Mouse (Mus musculus): ENCODE results near the gene 6030408B16Rik. TPM values are rescaled to one million over a fixed set of nuclear protein-coding genes. Genes with fewer than 3 reads are reported as not detected.

Gene 6030408B16Rik
- polyA plus RNA-seq, 1 experiment from 2014 or later, result 4.1 TPM

- 24% methylated on average over 1 of the region's 1 CpGs for WGBS
- H3K4me3 ChIP-seq (replicated peaks), result no peak overlapping the region
- H3K27ac ChIP-seq, result no peak overlapping the region
- H3K4me1 ChIP-seq (replicated peaks), result peaks cover 28% of the 10 kb centered on the region
- no peaks in the 10 kb centered on the region for H3K9me3 ChIP-seq
- H3K9ac ChIP-seq, result no peak overlapping the region
- no peak for ATAC-seq
- H3K4me2 ChIP-seq (replicated peaks), result no peak overlapping the region
- no peaks in the 10 kb centered on the region for H3K36me3 ChIP-seq
- no peaks in the 10 kb centered on the region for H3K27me3 ChIP-seq (replicated peaks)
These were observed 40.2 kb downstream of the 6030408B16Rik start for GRCm38 (mm10) chr15:101333165-101333564.

DNA sequence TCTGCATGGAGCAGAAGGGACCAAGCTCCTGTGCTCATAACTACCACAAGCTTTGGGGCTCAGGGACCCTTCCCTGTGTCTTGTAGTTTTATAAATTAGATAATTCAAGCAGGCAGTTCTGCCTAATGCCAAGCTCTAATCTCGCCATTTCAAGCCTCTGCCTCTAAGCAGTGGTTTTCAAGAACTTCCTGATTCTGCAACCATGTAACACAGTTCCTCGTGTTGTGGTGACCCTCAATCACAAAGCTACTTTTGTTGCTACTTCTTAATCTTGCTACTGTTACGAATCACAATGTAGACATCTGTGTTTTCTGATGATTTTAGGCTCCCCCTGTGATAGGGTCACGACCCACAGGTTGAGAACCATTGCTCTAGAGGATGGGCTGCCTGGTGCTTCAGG is 40.6 kb downstream of the 6030408B16Rik start:
- H3K36me3 ChIP-seq, result no peaks in the 10 kb centered on the region
- no peak overlapping the region for H3K4me2 ChIP-seq (replicated peaks)
- no peak overlapping the region for H3K9ac ChIP-seq
- H3K9me3 ChIP-seq, result no peaks in the 10 kb centered on the region
- no peaks in the 10 kb centered on the region for H3K27me3 ChIP-seq (replicated peaks)
- ATAC-seq, result no peak
- 71% methylated on average over 4 of the region's 4 CpGs for WGBS
- no peak overlapping the region for H3K4me3 ChIP-seq (replicated peaks)
- H3K4me1 ChIP-seq (replicated peaks), result peaks cover 27% of the 10 kb centered on the region
- no peak overlapping the region for H3K27ac ChIP-seq

DNA sequence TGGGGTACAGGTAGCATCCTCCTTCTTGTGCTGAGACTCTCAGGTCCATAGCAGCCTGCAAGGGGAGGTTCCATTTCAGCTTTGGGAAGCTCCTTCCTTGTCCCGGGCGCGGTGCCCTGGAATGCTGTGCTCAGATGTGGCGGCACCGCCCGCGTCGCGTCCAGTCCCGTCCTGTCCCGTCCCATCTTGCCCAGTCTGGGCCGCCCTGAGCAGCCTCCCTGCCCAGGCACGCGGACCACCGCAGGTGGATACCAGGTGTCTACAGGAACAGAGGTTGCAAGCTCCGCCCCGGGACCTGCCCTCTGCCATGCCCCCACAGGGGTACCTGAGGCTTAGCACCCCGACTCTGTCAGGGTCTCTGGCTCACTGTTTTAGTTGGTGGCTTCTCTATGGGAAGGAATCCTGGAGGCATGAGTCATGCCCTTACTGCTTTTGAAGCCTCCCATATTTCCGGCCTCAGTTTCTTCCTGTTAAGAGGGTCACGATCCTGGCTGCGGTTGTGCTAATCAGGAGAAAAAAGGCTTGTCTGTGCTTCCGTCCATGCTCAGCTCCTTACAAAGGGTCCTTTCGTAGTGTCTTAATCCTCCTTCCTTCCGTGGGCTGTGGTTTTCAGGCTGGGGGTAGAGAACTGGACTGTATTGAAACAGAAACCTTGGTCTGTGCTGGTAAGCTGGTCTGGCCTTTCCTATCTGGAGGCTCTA is 43.6 kb downstream of the 6030408B16Rik start:
- Histone ChIP-seq H3K4me2 (replicated peaks) (no peak overlapping the region), H3K9me3 (no peaks in the 10 kb centered on the region), H3K9ac (no peak overlapping the region), H3K4me3 (replicated peaks) (no peak overlapping the region), H3K27me3 (replicated peaks) (no peaks in the 10 kb centered on the region), H3K4me1 (replicated peaks) (peaks cover 11% of the 10 kb centered on the region; the same call in 1 of the 2 replicates), H3K27ac (no peak overlapping the region; the same call in 1 of the 2 replicates), H3K36me3 (no peaks in the 10 kb centered on the region)
- ATAC-seq, result no peak
- 41% methylated on average over 24 of the region's 24 CpGs for WGBS

DNA sequence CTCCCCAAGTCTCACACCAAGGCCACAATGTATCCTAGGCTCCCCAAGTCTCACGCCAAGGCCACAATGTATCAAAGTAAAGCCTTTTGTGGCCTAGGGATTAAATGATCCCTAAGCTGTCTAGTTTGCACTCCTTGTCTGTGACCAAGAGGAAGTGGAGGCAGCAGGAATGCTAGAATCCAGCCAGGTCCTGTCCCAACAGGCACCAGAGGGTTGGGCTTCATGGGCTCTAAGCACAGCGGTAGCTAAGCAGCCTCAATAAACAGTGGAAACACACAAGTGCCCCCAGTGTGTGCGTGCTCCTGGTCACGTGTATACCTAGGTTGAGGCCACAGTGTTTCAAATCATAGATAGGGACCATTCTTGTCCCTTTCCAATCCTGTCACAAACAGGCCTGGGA is 45.3 kb downstream of the 6030408B16Rik start:
- no peak for ATAC-seq
- Histone ChIP-seq H3K4me2 (replicated peaks) (no peak overlapping the region), H3K27me3 (replicated peaks) (no peaks in the 10 kb centered on the region), H3K9me3 (no peaks in the 10 kb centered on the region), H3K36me3 (no peaks in the 10 kb centered on the region), H3K4me1 (replicated peaks) (peaks cover 7% of the 10 kb centered on the region; the same call in 1 of the 2 replicates), H3K4me3 (replicated peaks) (no peak overlapping the region), H3K27ac (no peak overlapping the region), H3K9ac (peak overlapping the region; percentile 20; the same call in 1 of the 2 replicates)
- WGBS, result 67% methylated on average over 4 of the region's 4 CpGs

DNA sequence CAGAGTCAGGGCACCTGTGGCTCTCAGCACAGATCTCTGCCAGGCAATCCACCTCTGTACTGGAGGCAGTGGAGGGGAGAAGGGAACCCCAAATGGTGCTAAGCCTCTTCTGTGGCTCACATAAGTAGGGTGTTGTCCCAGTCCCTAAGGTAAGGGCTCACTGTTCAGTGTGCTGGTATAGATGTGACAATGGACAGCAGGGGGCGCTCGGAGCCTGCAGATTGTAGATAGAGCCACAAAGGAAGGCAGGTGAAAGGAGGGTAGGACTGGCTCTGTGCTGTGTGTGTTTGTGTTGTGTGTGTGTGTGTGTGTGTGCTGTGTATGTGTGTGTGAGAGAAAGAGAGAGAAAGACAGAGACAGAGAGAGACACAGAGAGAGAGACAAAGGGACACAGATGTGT is 46.5 kb downstream of the 6030408B16Rik start:
- Histone ChIP-seq H3K4me1 (replicated peaks) (peaks cover 7% of the 10 kb centered on the region; the same call in 1 of the 2 replicates), H3K4me3 (replicated peaks) (no peak overlapping the region), H3K27me3 (replicated peaks) (no peaks in the 10 kb centered on the region), H3K9me3 (no peaks in the 10 kb centered on the region), H3K27ac (no peak overlapping the region), H3K9ac (no peak overlapping the region), H3K4me2 (replicated peaks) (no peak overlapping the region), H3K36me3 (no peaks in the 10 kb centered on the region)
- ATAC-seq, result peak; percentile 76
- 0% methylated on average over 2 of the region's 2 CpGs for whole genome bisulfite sequencing

DNA sequence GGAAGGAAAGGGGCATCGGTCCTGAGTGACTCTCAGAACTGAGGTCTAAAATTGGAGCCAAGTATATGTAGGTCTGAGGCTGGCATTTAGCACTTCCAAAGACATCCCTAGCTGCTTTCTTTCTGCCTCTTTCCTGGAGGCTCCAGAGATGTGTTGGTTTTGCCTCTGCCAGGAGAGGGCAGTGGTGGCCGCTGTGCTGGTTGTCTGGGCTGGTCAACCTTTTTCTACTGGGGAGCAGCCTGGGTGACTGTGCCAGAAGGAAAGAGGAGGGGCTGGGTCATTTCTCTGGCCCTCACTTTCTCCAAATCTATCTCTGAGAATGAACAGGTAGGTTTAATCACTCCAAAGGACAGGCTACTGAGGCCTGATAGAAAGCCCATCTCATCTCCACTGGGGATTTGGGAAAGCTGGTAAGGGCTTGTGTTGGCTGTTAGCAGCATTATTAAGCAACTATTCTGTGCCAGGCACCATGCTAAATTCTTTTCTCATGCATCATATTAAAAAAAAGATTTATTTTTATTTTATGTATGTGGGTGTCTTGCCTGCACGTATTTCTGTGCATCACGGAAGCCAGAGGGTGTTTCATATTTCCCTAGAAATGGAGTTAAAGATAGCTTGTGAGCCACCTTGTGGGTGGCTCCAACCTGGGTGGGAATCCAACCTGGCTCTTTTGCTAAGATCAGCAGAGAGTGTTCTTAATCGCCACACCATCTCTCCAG is 48.9 kb downstream of the 6030408B16Rik start:
- Histone ChIP-seq H3K4me1 (replicated peaks) (no peaks in the 10 kb centered on the region), H3K4me2 (replicated peaks) (no peak overlapping the region), H3K27ac (no peak overlapping the region), H3K9ac (no peak overlapping the region), H3K4me3 (replicated peaks) (no peak overlapping the region), H3K9me3 (no peaks in the 10 kb centered on the region), H3K36me3 (no peaks in the 10 kb centered on the region), H3K27me3 (replicated peaks) (no peaks in the 10 kb centered on the region)
- WGBS, result 64% methylated on average over 5 of the region's 5 CpGs
- peak; percentile 6; the same call in 1 of the 2 replicates for ATAC-seq

Other genes with a start within 250 kb of the 6030408B16Rik start
- gene Gm47841, start 245.8 kb upstream of the 6030408B16Rik start, polyA plus RNA-seq (2015; fragmentation: Nextera tagmentation; extraction: Ambion mirVana), result not detected in 2 replicates
- 0.18 and 0.19 TPM in 2 replicates for gene Fignl2, start 214.6 kb upstream of the 6030408B16Rik start, polyA plus RNA-seq (2015; fragmentation: Nextera tagmentation; extraction: Ambion mirVana)
- not detected in 2 replicates for gene Ankrd33, start 177.5 kb upstream of the 6030408B16Rik start, polyA plus RNA-seq (2015; fragmentation: Nextera tagmentation; extraction: Ambion mirVana)
- 27.3 and 27.6 TPM in 2 replicates for gene Acvrl1, start 164.7 kb upstream of the 6030408B16Rik start, polyA plus RNA-seq (2015; fragmentation: Nextera tagmentation; extraction: Ambion mirVana)
- 9.1 and 9.3 TPM in 2 replicates for gene Acvr1b, start 119.1 kb upstream of the 6030408B16Rik start, polyA plus RNA-seq (2015; fragmentation: Nextera tagmentation; extraction: Ambion mirVana)
- gene Grasp, start 69.0 kb upstream of the 6030408B16Rik start, polyA plus RNA-seq (2015; fragmentation: Nextera tagmentation; extraction: Ambion mirVana), result 3.9 and 4.8 TPM in 2 replicates
- gene Nr4a1, start 38.9 kb upstream of the 6030408B16Rik start, polyA plus RNA-seq (2015; fragmentation: Nextera tagmentation; extraction: Ambion mirVana), result 7.9 and 8.9 TPM in 2 replicates
- 61.1 and 62.0 TPM in 2 replicates for gene Atg101, start 8.9 kb upstream of the 6030408B16Rik start, polyA plus RNA-seq (2015; fragmentation: Nextera tagmentation; extraction: Ambion mirVana)
- gene Krt80, start 77.0 kb downstream of the 6030408B16Rik start, polyA plus RNA-seq (2015; fragmentation: Nextera tagmentation; extraction: Ambion mirVana), result 1.2 TPM in 2 replicates
- gene Krt7, start 117.8 kb downstream of the 6030408B16Rik start, polyA plus RNA-seq (2015; fragmentation: Nextera tagmentation; extraction: Ambion mirVana), result 134 and 137 TPM in 2 replicates
- 0.20 and 0.21 TPM in 2 replicates for gene Krt87, start 145.6 kb downstream of the 6030408B16Rik start, polyA plus RNA-seq (2015; fragmentation: Nextera tagmentation; extraction: Ambion mirVana)
- gene Krt88, start 154.5 kb downstream of the 6030408B16Rik start, polyA plus RNA-seq (2015; fragmentation: Nextera tagmentation; extraction: Ambion mirVana), result not detected in 2 replicates
- not detected in 2 replicates for gene Krt81, start 170.5 kb downstream of the 6030408B16Rik start, polyA plus RNA-seq (2015; fragmentation: Nextera tagmentation; extraction: Ambion mirVana)
- gene Krt86, start 180.3 kb downstream of the 6030408B16Rik start, polyA plus RNA-seq (2015; fragmentation: Nextera tagmentation; extraction: Ambion mirVana), result 0.14 TPM in 1 of 2 replicates, not detected in the other
- gene Krt83, start 198.3 kb downstream of the 6030408B16Rik start, polyA plus RNA-seq (2015; fragmentation: Nextera tagmentation; extraction: Ambion mirVana), result 0.19 TPM in 1 of 2 replicates, not detected in the other
- not detected in 2 replicates for gene Gm49425, start 224.0 kb downstream of the 6030408B16Rik start, polyA plus RNA-seq (2015; fragmentation: Nextera tagmentation; extraction: Ambion mirVana)
- gene Krt84, start 239.6 kb downstream of the 6030408B16Rik start, polyA plus RNA-seq (2015; fragmentation: Nextera tagmentation; extraction: Ambion mirVana), result 0.13 and 0.29 TPM in 2 replicates